Mouse (Mus musculus) liver, embryonic 14.5 days (tissue): ENCODE data around the gene C87436. TPM values are rescaled to one million over a fixed set of nuclear protein-coding genes. Genes with fewer than 3 reads are reported as not detected.

Experiments
- ATAC-seq: fragments of 200-750 bp; cut with Nextera tagmentation; 2 replicates; pipeline ENCODE4 v1.8.0; 2017; ENCODE audit warnings: moderate number of reproducible peaks, mild to moderate bottlenecking, moderate library complexity; ENCODE audit not compliant: insufficient read depth
- DNase-seq, 3 experiments: peaks; one replicate each; pipeline ENCODE4 v3.0.0-alpha.2; 2012 to 2013; ENCODE audit warnings: low read depth in 3 of 3, low spot score in 3 of 3
- H3K27ac ChIP-seq: fragments of 300-500 bp; sonication (generic); 2 replicates; pipeline ENCODE4 v1.5.1; 2014; ENCODE audit warnings: moderate library complexity, mild to moderate bottlenecking, control low read depth, inconsistent platforms
- H3K27me3 ChIP-seq: fragments of 300-500 bp; sonication (generic); 2 replicates; pipeline ENCODE4 v1.6.1; 2014; ENCODE audit warnings: mild to moderate bottlenecking, low read length, moderate library complexity; ENCODE audit not compliant: control insufficient read depth, insufficient read depth
- H3K36me3 ChIP-seq: fragments of 300-500 bp; sonication (generic); replicated peaks from 2 replicates; pipeline ENCODE4 v1.6.1; 2014; ENCODE audit warnings: low read depth; ENCODE audit not compliant: control insufficient read depth, insufficient read depth
- H3K4me1 ChIP-seq, 2 experiments: fragments of 200-500 bp in 1 of 2; fragments of 300-500 bp in 1 of 2; sonication (generic) in 1 of 2; replicated peaks; 2 replicates each; pipeline ENCODE4 v1.6.1; 2012 to 2014; ENCODE audit warnings: antibody characterized with exemption in 1 of 2, inconsistent platforms in 1 of 2, low read length in 1 of 2; ENCODE audit not compliant: control insufficient read depth in 2 of 2, insufficient read depth in 2 of 2
- H3K4me2 ChIP-seq: fragments of 300-500 bp; sonication (generic); 2 replicates; pipeline ENCODE4 v1.6.1; 2014; ENCODE audit warnings: low read depth, mild to moderate bottlenecking, control low read depth, moderate library complexity
- H3K4me3 ChIP-seq, 2 experiments: fragments of 200-500 bp in 1 of 2; fragments of 300-500 bp in 1 of 2; sonication (generic) in 1 of 2; 2 replicates each; pipeline ENCODE4 v1.5.1; 2012 to 2014; ENCODE audit warnings: low read depth in 2 of 2, low read length in 2 of 2, mild to moderate bottlenecking in 2 of 2, control low read depth in 1 of 2, inconsistent platforms in 1 of 2, moderate library complexity in 1 of 2; ENCODE audit not compliant: insufficient read depth in 1 of 2
- H3K9ac ChIP-seq: fragments of 300-500 bp; sonication (generic); replicated peaks from 2 replicates; pipeline ENCODE4 v1.6.1; 2014; ENCODE audit warnings: mild to moderate bottlenecking, control low read depth, moderate library complexity
- H3K9me3 ChIP-seq: fragments of 300-500 bp; sonication (generic); 2 replicates; pipeline ENCODE4 v1.6.1; 2016; ENCODE audit warnings: low read length, mixed read lengths; ENCODE audit not compliant: control insufficient read depth
- CTCF ChIP-seq: IDR thresholded peaks from 2 replicates; pipeline ENCODE4 v1.5.1; 2016; ENCODE audit warnings: antibody characterized with exemption, low read depth, control low read depth
- EP300 ChIP-seq: IDR thresholded peaks from 2 replicates; pipeline ENCODE4 v1.6.1; 2016; ENCODE audit warnings: antibody characterized with exemption, low read depth
- whole genome bisulfite sequencing: fragments of 180-500 bp; shearing (Covaris S2); extraction: QIAGEN DNeasy Blood & Tissue Kit; methylation state at CpG from one replicate; pipeline ENCODE4 v1.1.7; 2014; ENCODE audit not compliant: insufficient replicate concordance; 5-methylcytosine and 5-hydroxymethylcytosine counted together
- polyA plus RNA-seq, 2 experiments: library from polyadenylated mRNA; depleted of rRNA in 1 of 2; stranded (reverse) in 1 of 2; unstranded in 1 of 2; fragments of >200 nt; fragmentation: Nextera tagmentation in 1 of 2; extraction: Ambion mirVana in 1 of 2; gene quantifications; 2 replicates each; pipeline versions ENCODE4 v1.2.1 to v1.2.3; 2012 to 2014

C87436 gene
- polyA plus RNA-seq, 2 experiments, result 6.2 to 10.5 TPM

DNA sequence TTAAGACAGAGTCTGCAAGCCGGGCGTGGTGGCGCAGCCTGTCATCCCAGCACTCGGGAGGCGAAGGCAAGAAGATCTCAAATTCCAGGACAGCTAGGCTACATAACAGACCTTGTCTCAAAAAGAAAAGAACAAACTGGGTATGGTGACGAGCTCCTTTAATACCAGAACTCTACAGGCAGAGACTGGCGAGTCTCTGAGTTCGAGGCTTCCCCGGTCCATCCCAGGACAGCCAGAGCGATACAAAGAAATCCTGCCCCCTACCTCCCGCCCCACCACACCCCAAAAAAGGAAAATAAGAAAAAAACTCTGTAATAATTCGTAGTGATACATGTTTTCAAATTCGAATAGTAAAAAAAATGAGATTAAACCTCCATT, 934 bp downstream of the C87436 start:
- H3K36me3 ChIP-seq, result peaks cover 6% of the 10 kb centered on the region
- no peaks in the 10 kb centered on the region for H3K9me3 ChIP-seq
- WGBS, result under 1% methylated on average over 13 of the region's 13 CpGs
- H3K4me2 ChIP-seq, result peak overlapping the region; percentile 93
- TF ChIP-seq CTCF, result no peak
- TF ChIP-seq EP300, result no peak
- no peaks in the 10 kb centered on the region for H3K27me3 ChIP-seq
- DNase-seq (no peak), ATAC-seq (0 out of 2 replicates have a peak, but pooled peaks have one; percentile 0)
- peaks cover 5 to 8% of the 10 kb centered on the region in 2 experiments; a peak in 2 of 4 replicates for H3K4me1 ChIP-seq
- peak overlapping the region; percentile 97 for H3K9ac ChIP-seq
- peak overlapping the region; percentile 94 for H3K27ac ChIP-seq
- peak overlapping the region; percentile 89 to 97 for H3K4me3 ChIP-seq

DNA sequence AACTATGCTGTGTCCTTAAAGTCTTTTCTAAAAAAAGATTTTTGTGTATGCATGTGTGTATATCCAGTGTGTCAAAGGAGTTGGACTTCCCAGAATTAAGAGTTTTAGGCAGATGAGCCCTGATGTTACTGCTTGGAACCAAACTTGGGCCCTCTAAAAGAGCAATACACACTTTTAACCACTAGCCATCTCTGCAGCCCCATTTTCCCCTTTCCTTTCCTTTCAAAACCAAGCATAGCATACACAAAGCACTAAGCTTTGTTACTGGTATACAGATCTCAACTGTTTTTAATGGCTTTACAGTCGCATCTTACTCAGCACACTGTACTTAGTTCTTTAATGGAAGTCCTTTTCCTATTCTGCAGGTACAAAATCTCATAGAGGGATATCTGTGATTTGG, 1.4 kb downstream of the C87436 start:
- peak overlapping the region; percentile 93 for H3K4me2 ChIP-seq
- WGBS, result 82% methylated on average over 1 of the region's 1 CpGs
- DNase-seq (no peak), ATAC-seq (no peak)
- no peak overlapping the region for H3K27ac ChIP-seq
- peaks cover 6% of the 10 kb centered on the region for H3K36me3 ChIP-seq
- TF ChIP-seq CTCF (no peak), EP300 (no peak)
- H3K9ac ChIP-seq, result peak overlapping the region; percentile 97
- no peaks in the 10 kb centered on the region for H3K27me3 ChIP-seq
- H3K4me1 ChIP-seq, result peaks cover 5 to 8% of the 10 kb centered on the region in 2 experiments; a peak in 2 of 4 replicates
- H3K9me3 ChIP-seq, result no peaks in the 10 kb centered on the region
- H3K4me3 ChIP-seq, result peak overlapping the region in 1 of 2 experiments; percentile 97; a peak in 2 of 4 replicates

DNA sequence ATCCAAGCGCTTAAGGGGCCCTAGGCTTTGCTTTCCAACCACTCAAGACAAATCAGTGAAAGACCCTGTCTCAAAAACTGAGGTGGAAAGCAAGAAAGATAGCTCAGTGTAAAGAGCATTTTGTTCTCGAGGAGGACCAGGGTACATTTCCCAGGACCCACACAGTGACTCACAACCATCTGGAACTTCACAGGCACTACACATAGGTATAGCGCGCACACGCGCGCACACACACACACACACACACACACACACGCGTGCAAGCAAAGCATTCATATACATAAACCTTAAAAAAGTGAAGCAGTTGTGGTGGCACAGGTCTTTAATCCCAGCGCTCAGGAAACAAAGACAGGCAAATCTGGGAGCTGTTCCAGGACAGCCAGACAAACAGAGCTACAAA, 3.4 kb downstream of the C87436 start:
- WGBS, result 86% methylated on average over 10 of the region's 10 CpGs
- TF ChIP-seq EP300, result no peak
- no peak for TF ChIP-seq CTCF
- peaks cover 9% of the 10 kb centered on the region for H3K36me3 ChIP-seq
- no peaks in the 10 kb centered on the region for H3K27me3 ChIP-seq
- DNase-seq (no peak), ATAC-seq (no peak)
- no peak overlapping the region for H3K4me3 ChIP-seq
- no peak overlapping the region for H3K27ac ChIP-seq
- peaks cover 5 to 8% of the 10 kb centered on the region in 2 experiments; a peak in 2 of 4 replicates for H3K4me1 ChIP-seq
- H3K4me2 ChIP-seq, result no peak overlapping the region
- no peak overlapping the region for H3K9ac ChIP-seq
- no peaks in the 10 kb centered on the region for H3K9me3 ChIP-seq

DNA sequence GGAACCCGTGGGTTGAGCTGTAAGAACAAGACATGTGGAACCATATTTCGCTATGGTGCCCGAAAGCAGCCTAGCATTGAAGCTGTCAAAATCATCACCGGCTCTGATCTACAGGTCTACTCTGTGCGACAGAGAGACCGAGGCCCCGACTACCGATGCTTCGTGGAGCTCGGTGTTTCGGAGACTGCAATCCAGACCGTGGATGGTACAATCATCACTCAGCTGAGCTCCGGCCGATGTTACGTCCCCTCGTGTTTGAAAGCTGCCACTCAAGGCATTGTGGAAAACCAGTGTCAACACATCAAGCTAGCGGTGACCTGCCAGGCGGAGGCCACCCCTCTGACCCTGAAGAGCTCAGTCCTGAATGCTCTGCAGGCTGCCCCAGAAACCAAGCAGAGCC, 7.4 kb downstream of the C87436 start:
- WGBS, result 84% methylated on average over 18 of the region's 18 CpGs
- Histone ChIP-seq H3K36me3 (peaks cover 11% of the 10 kb centered on the region), H3K27ac (no peak overlapping the region), H3K27me3 (no peaks in the 10 kb centered on the region), H3K9me3 (no peaks in the 10 kb centered on the region), H3K4me3 (no peak overlapping the region), H3K4me2 (no peak overlapping the region), H3K9ac (no peak overlapping the region), H3K4me1 (no peaks in the 10 kb centered on the region)
- DNase-seq (no peak), ATAC-seq (no peak)
- no peak for TF ChIP-seq CTCF
- TF ChIP-seq EP300, result no peak

DNA sequence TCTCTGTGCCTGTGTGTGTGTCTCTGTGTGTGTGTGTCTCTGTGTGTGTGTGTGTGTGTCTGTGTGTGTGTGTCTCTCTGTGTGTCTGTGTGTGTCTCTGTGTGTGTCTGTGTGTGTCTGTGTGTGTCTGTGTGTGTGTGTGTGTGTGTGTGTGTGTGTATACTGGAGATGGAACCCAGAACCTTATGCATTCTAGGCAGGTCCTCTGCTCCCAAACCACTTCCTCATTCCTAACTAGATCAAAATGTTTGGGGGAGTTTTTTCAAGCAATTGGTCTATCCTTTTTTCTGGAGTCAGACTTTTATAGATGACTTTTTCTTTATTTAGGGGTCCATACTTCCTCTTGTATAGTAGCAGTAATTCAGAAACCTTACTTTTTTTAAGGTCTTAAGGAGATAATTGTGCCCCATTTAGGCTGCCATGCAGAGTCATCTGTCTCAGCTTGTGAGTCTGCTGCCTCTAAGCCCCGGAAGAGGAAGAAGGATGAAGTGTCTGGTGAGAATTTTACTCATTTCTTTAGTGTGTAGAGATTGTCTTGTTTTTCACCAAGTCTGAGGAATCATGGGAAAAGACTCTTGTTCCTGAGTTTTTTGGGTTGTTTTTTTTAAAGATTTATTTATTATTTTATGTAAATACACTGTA, 8.9 kb downstream of the C87436 start:
- ATAC-seq (no peak), DNase-seq (no peak)
- H3K9me3 ChIP-seq, result no peaks in the 10 kb centered on the region
- H3K27me3 ChIP-seq, result no peaks in the 10 kb centered on the region
- 42% methylated on average over 1 of the region's 1 CpGs for WGBS
- no peaks in the 10 kb centered on the region for H3K4me1 ChIP-seq
- no peak overlapping the region for H3K9ac ChIP-seq
- H3K27ac ChIP-seq, result no peak overlapping the region
- H3K36me3 ChIP-seq, result peaks cover 11% of the 10 kb centered on the region
- no peak overlapping the region for H3K4me2 ChIP-seq
- no peak overlapping the region for H3K4me3 ChIP-seq
- no peak for TF ChIP-seq EP300
- TF ChIP-seq CTCF, result no peak
